Mouse (Mus musculus): ENCODE data around the gene Pank4.

Pank4 gene

DNA sequence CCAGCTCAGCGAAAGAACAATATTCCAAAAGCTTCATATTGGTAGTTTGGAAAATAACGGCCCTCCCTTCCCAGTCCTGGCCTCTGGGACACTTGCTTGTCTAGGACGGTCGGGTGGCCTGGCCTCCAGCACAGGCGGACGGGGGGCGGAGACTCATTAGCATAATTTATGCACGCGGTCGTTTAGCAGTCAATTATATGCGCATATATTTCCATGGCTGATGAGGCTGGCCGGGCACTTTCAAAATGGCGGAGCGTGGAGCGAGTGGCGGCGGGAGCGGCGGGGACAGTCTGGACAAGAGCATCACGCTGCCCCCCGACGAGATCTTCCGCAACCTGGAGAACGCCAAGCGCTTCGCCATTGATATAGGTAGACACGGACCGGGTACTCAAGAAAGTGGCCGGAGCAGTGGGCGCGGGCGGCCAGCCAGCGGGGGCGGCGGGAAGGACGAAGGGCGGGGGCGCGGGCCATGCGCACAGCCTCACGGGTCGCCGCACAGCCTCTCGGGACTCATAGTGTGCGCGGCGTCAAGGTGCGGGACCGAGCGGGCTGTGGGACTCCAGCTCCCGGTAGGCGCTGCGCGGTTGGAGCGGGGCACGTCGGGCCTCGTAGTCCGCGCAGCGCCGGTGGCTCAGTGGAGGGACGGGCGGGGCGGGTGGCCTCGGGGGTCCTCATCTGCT lies at the start of gene Pank4:
Gene Pank4, plus strand, starts transcription at position 223 of the 680 bp plus-strand sequence.
- DNase-seq (ENCODE audit: low spot score): peak; percentile 52

DNA sequence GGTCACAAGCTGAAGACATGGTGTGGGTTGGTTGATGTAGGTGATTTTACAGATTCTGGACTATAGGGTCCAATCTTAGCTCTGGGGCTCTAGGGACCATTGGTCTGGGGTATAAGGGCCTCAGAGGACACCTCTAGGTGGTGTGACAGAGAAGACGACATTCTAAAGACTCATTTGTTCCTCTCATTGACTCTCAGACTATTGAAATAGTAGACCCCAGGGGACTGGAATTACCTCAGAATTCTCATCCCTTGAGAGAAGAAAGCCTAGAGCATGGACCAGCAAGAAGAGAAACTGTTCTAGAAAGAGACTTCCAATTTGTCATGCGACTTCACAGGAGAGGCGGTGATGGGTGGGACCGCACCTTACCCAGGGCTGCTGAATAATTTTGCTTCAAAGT lies 49.7 kb upstream of the Pank4 start:
- no peak for DNase-seq (ENCODE audit: low spot score)

DNA sequence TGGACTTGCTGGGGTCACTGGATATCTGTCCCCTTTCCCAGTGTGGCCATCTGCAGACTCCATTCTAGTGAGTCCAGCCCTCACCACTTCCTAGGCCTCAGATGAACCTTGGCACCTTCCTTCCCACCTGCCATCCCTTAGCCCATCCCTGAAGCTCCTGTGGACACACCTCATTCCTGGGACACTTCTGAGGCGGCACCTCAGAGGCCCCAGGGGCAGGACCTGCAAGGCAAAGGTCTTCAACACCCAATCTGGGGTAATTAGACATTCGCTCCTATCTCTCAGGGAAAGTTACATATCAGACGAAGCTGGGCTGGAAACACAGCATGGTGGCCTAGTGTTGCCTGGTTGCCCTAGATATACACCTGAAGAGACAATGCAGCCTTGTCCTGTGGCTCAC lies 49.2 kb upstream of the Pank4 start:
- DNase-seq (ENCODE audit: low spot score): no peak

DNA sequence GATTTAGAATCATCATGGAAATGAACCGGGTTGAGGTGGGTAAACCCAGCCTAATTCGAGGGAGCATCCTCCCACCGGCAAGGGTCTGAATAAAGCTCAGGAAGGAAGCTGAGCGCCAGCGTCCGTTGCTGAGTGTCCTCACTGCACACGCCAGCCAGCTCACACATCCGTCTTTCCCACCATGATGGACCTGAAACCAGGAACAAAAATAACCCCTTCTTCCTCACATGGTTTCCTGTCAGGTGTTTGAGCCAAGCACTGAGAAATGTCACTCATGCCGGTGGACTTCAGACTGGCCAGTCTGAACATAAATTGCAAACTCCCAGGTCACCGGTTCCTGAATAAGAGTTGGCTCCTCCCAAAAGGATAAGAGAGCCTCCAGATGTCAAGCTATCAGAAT lies 48.6 kb upstream of the Pank4 start:
- DNase-seq (ENCODE audit: low spot score): no peak

DNA sequence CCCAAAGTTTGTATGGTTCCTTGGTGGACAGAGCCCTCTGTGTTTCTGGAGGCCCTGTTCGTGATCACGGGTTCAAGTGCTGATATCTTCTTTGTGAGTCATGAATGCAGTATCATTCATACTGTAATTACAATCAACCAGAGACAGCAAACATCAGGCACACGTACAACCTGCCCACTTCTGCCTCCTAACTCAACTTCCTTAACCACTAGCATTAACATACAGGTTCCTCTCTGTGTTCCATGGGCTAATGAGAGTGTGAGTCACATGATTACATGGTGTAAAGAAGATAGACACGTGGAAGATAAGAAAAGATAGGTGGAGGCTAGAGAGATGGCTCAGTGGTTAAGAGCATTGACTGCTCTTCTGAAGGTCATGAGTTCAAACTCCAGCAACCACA lies 47.3 kb upstream of the Pank4 start:
- no peak for DNase-seq (ENCODE audit: low spot score)

DNA sequence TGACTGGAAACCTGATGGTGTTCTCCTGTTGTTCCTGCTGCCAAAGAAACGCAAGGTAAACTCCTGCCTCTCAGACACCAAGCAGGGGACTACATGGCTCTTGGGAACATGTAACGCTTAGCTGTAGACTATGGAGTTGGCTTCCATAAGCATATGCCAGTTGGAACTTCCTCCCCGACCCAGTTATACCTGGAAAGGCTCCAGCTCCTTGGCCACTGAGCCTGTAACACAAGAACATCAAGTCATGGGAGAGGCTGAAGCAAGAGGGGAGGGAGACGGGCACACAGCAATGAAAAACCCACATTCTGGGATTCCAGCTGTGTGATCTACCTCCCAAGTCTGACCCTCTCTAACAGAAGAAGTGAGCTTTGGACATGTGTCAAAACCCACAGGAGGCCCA lies 41.6 kb upstream of the Pank4 start:
- DNase-seq (ENCODE audit: low spot score): no peak

DNA sequence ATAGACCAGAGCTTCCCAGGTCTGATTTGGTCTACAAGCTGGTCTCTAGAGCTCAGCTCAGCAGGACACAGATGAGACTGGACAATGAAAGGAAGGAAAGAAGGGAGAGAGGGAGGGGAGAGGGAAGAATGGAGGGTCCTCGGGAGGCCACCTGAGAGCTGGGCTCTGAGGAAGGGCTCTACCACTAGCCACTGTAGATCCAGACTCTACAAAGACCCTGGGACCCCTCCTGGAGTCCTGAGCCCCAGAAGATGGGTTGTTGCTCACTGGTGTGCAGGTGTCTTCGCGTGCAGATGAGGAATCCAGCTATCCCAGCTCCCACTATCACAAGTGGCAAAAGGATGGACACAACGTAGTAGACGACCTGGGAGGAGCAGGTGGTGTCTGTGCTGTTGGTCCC lies 41.0 kb upstream of the Pank4 start:
- no peak for DNase-seq (ENCODE audit: low spot score)

DNA sequence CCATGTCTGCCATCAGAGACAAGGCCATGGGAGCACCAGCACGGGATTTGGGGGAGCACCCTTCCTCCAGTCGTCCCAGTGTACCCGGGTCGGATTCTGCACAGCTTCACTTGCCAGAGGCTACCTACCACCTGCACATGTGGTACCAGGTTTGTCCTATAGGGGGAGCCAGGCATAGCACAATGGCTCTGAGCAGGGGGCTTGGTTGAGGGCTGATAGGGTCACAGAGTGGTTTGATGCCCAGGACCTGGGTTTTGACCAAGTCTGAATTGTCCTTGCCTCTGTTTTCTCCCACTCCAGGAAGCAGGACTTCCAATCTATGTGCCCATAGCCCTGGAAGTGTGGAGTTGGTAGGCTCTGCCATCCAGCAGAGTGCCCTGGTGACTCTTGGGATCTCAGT lies 38.5 kb upstream of the Pank4 start:
- no peak for DNase-seq (ENCODE audit: low spot score)

DNA sequence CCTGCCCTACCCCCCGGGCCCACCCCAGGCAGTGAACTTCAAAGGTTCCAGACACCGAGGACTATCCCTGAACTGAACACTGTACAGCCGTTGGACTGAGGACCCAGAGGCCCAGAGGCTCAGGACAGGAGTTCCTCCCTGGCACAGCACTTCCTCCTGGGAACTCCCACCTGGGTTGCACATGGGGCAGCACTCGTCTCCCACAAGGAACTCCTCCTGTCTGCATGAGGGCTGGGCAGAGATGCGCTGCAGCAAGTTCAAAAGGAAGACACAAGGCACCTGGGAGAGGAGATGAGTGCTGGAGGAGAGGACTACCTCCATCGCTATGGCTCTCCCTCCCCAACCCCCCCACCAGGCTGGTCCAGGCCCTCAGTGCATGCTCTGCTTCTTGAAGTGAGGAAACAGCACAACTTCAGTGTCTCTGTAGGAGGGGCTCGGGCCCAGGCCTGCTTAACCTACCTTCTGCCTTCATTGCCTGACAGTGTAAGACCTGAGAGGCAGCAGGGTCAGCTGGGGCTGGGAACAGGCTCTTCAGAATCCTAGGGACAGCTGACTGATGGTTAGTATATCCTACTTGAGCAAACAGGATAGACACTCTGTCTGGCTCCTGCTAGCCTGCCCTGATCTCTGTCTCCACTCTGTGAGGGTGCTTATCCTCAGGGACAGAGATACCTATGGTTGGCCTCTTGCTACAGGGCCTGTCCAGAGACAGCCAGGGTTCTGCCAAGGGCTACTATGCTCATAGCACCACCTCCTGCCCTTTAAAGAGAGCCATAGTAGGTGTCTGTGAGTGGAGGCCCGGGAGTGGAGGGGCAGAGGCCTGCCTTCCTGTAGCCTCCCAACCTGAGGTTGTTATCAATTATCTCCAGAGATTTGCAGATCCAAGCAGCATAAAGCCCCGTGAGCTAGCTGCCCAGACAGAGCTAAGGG lies 36.7 kb upstream of the Pank4 start:
- no peak for DNase-seq (ENCODE audit: low spot score)

DNA sequence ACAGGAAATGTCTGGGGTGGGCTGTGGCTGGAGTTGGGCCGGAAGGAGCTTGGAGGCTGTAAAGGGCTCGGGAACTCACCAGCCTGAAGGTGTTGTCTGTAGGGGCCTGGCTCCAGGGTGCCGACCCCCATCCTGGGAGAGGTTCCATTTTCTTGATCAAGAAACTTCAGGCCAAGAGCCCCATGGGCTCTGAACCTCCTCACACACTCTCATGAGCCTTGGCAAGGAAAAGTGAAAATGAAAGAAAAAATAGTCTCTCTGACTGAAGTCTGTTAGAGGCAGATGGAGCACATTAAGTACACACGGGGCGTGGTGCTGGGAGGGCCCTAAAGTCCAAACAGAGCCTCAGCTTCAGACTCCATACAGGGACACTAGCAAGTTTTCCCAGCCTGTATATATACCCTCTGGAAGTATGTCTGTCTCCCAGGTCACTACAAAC lies 36.0 kb upstream of the Pank4 start:
- DNase-seq (ENCODE audit: low spot score): no peak

DNA sequence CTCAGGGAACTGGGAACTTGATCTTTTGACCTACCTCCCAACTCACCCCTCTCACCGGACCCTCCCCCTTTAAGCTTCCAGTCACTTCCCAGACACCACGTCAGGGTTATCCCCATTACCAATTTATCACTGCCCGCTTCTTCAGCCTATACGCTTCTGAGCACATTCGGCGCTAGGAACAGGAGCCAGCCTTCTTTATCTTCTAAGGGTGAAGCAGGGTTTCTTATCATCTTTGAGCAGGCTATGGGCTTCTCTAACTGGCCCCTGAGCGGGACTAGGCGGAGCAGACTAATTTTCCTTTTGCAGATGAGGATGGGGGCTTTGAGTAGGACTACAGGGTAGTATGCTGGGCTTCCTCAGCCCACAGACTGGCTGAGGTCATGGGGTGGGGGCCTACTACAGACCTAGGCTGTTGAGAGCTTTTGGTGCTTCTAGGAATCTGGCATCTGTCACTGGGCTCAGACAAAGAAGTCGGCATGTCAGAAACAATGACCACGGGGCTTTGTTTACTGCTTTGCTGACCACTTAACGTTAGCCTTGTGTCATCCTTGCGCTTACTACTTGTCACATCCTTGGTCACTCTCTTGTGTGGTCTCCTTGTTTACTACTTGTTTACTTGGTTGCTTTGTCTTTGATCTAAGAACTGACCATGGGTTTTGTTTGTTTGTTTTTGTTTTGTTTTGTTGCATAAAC lies 35.4 kb upstream of the Pank4 start, which contains the start of gene Tnfrsf14:
Gene Tnfrsf14, minus strand, starts transcription at position 169 of the 693 bp plus-strand sequence.
- no peak for DNase-seq (ENCODE audit: low spot score)

DNA sequence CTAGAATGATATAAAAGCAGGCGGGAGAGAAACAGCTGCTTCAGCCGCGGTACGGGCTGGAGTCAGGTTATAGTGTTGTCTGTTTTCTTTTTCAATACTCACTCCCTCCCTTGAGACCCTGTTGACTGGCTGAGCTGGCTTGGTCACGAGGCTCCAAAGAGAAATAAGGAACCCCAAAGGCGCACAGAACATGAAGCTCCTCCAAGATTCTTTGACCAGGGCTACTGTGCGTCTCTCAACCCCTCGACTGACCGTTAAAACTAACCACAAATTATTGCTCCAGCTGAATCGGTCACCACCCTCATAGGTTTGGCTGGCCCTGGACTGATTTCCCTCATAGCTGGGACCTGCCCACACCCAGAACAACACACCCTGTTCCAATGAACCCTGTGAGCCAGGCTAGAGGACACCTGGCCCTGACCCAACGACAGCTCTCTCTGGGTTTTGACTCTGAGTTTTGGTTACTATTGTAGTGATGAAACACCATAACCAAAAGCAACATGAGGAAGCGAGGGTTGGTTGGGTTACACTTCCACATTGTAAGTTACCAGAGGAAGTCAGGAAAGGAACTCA lies 34.7 kb upstream of the Pank4 start:
- no peak for DNase-seq (ENCODE audit: low spot score)

DNA sequence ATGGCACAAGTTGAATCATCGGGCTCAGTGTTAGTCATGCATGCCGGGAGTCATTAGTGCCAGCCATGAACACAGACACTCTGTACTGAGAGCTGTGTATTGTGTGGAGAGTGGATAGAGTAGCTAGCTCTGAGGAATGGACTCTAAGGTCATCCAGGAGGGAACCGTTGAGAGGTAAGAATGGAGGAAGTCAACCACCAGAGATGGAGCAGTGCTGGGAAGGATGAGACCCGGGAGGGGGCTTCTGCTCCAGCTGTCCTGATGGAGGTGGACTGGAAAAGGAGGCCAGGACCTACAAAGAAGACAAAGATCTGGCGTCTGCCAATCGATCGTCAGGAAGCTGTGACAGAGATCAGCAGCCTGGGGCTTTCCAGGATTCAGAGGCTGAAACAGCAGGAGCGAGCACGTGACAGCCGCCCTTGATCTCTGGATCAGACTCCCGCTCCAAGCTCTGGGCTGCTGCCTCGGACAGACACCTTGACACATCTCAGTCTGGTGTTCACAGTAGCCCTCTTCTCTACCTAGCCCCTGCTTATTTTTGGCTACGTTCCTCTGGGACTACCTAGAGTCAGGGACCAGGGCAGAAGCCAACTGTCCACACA lies 30.5 kb upstream of the Pank4 start:
- DNase-seq (ENCODE audit: low spot score): no peak

DNA sequence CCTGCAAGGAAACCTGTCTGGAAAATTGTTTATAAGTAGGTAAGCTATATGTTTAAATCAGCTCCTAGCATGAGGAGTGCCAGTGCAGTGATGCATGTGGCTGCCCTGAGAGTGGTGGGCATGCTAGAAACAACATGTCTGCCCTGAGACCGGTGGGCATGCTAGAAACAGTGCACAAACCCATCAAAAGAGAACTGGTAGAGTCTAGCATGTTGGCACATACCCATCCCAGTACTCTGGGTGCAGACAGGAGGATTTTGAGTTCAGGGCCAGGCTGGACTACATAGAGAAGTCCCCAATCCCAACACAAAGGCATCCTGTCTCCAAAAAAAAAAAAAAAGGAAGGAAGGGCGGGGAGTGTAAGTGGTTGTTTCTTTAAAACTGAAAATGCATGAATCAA lies 29.1 kb upstream of the Pank4 start:
- DNase-seq (ENCODE audit: low spot score): no peak

DNA sequence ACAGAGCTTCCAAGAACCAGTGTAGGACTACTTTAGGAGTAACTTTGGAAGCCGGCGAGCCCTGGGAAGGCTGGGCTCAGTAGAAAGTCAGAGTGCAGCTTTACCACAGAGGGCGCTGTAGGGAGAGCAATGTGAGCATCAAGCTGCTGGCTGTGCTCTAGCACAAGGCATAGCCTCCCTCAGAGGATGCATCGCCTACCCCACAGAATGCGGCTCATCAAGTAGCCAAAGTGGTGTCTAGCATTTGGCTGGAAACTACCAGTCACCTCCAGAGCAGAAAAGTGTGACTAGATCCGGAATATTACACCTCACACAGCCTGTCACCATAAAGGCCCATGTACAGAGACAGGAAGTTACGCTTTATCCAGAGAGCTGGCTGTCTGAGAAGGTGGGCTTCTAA lies 28.1 kb upstream of the Pank4 start:
- no peak for DNase-seq (ENCODE audit: low spot score)

DNA sequence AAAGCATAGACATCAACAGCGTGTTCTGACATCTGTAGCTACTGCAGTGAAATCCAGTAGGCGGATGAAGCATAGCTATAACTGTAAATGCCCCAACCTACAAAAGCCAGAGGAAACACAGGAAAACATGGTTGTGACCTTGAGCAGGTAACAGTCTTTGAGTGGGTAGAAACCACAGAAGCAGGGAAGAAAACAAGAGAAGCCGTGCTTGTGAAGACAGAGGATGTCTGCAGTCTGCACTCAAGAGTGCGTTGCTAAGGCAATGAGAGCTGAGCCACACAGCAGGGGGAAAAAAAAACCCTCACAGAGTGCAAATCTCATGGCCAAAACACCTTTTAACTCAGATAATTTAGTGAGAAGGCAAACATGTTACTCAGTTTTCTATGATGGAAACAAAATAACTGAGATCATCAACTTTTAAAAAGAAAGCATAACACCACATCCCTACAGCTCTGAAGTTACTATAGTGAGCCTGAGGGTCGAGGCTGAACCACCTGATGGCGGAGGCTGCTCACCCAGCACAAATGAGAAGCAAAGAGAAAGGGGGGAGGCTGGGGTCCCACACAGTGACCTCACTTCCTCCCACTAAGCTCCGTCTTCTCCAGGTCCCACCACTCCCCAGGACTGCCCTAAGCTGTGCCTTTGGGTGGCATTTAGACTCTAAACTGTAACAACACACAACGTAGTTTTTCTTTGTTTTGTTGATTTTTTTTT lies 27.2 kb upstream of the Pank4 start:
- DNase-seq (ENCODE audit: low spot score): no peak

DNA sequence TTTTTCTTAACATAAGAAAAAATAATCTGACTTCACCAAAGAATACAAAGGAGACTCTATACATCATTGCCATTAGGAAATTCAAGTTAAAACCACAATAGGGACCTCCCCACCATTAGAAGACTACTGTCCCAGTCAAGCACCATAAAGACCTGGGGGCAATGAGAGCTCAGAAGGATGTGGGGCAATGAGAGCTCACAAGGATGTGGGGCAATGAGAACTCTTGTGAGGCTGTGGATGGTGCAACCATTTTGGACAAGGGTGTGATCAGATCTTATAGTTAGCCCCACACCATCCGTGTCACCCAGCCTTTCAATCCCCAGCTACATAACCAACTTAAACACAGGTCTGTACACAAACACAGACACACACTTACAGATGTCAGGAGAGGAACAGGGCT lies 26.2 kb upstream of the Pank4 start:
- no peak for DNase-seq (ENCODE audit: low spot score)

DNA sequence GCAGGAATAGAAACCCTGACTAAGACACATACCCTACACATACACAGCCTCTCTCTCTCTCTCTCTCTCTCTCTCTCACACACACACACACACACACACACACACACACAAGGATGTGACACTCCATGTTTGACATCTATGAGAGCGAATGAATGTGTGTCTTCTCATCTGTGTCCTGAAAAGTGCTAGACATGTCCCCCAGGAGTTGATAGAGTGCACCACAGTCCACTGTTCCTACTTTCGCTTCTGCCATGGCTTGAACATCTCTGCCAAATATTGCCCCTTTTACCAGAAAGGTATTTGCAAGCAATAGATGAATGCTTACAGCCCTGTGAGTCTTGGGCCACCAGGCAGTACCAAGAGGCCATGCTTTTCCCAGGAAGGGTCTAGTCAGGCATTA lies 23.8 kb upstream of the Pank4 start:
- DNase-seq (ENCODE audit: low spot score): no peak

DNA sequence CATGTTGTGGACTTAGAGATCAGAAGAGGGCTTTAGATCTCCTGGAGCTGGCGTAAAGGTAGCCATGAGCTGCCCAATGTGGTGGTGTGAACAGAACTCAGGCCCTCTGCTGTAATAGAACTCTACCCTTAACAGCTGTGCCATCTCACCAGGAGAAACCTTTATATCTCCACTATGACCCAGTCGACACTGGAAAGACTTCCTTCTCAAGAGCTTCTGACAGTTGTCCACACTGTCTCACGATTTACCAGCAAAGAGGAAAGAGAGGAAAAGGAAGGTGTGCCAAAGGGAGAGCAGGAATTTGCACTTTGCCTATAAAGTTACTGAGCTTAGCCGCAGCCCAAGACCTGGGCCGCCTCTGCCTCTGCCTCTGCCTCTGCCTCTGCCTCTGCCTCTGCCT lies 22.1 kb upstream of the Pank4 start:
- DNase-seq (ENCODE audit: low spot score): no peak

DNA sequence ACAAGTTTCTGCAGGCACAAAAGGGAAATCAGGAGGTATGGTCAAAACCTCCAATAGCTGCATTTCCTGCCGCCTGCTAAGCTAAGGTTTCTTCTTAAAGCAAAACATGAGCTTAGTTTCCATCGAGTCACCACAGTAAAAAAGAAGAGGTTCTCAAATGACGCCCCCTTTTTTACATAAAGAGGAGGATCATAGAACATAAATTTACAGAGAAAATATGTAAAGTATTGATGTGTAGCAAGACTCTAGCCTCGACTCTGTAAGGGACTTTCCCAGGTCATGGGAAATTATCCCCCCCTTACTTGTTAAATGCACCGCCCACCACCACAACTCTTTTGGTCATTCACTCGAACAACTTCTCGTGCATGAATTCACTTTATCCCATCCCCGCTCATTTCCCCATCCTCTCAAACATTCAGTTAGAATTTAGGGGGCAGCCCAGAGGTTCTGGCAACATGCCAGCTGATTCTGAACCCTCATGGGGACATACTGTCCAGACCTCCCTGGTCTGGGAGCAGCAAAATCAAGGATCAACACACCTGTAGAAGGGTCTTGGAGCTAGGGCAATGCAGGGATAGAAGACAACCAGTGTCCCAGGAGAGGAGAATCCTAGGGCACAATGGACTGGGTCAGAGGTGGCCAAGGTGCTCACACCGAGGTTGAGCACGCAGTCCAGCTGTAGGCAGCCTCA lies 21.1 kb upstream of the Pank4 start:
- DNase-seq (ENCODE audit: low spot score): no peak

Measured in urinary bladder, postnatal 10 days (tissue).